Mouse (Mus musculus) cortical plate, adult 2 months (tissue): Measurements from ENCODE around the gene Timm44.

Experiments
- CTCF ChIP-seq: fragments of 200-500 bp; IDR thresholded peaks from 2 replicates; pipeline ENCODE4 v1.5.1; 2011; ENCODE audit warnings: mild to moderate bottlenecking, control low read depth, low read length; ENCODE audit not compliant: insufficient read depth; ENCODE audit errors: extremely low read depth
- POLR2A ChIP-seq: fragments of 200-500 bp; IDR thresholded peaks from 2 replicates; pipeline ENCODE4 v1.6.1; 2011; ENCODE audit warnings: mild to moderate bottlenecking, low read length, control low read depth; ENCODE audit not compliant: insufficient read depth; ENCODE audit errors: extremely low read depth

- TF ChIP-seq POLR2A, result no peak
- TF ChIP-seq CTCF, result no peak
Measured at GRCm38 (mm10) chr8:4257350-4257749, 18.4 kb downstream of the Timm44 start.
